Mouse (Mus musculus) right cerebral cortex, adult 18-20 months (tissue): ENCODE measurements around the gene Lpar1.

ENCODE experiments used
- DNase-seq: peaks from one replicate; pipeline ENCODE4 v3.0.0; 2022; ENCODE audit warnings: mixed read lengths

The Lpar1 gene

DNA sequence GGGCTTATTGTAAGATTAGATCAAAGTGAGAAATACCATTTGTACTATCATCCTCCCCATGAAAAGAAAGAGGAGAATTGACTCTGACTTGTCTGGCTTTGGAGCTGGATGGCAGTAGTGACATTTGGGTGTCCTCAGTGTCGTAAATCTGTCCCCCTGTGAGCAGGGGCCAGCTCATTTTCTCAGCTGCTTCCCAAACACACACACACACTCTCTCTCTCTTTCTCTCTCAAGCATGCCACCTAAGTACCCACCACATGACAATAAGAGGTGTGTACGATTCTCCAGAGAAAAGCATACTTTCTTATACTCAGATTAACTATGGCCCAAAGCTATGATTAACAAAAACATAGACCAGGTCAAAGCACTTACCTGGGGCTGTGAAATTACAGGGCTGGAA is 49.4 kb downstream of the Lpar1 start:
- no peak for DNase-seq

DNA sequence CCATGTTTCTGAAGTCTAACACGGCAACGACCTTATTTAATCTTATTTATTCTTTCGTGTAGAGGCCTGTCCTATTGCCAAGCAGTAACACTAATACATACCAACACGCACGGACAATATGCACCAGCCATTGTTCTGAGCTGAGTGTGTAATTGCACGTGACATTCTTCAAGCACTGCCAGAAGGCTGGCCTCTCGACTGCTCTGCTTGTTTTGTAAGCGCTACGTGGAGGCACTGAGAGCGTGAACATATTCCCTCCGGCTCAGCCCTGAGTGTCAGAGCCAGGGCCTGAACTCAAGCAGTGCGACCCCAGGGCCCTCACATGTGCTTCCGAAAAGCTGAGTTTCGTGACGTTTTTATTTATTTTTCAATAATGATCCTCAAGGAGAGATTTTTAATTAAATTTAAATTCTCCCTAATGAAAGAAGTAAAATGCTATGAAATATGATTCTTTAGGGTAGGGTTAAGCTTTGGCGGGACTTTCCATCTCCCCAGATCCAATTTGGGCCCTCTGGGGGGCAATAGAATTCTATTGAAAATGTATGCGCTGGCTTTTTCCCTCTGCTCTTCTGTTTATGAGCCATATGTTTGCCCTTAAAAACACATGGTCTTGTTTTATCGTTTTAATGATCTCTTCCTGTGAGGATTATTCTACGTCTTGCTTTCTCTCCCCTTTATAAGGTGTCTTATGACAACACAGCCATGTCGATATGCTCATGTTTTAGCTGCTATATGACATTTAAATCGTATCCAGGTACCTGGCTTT is 52.5 kb downstream of the Lpar1 start:
- no peak for DNase-seq

- no peak for DNase-seq
These were observed 53.9 kb downstream of the Lpar1 start for GRCm38 (mm10) chr4:58499831-58500230.

- DNase-seq = peak; percentile 18
These were observed 54.5 kb downstream of the Lpar1 start for GRCm38 (mm10) chr4:58499241-58499640.

DNA sequence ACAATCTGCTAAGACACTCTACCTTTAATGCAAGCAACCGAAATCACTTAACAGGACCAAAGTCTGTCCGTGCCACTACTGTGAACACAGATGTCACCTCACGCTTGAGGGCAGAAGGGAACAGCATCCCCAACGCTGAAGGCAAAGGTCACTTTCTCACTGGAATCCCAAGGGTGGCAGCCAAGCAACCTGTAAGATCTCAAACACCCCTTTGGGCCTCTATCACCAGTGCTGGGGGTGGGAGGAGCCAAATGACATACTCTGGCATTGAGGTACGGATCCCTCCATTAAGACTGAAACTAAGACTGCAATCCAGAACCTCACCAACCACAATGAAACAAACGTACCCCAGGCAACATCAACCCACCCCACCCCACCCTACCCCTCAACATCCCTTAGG is 55.0 kb downstream of the Lpar1 start:
- DNase-seq = no peak

DNA sequence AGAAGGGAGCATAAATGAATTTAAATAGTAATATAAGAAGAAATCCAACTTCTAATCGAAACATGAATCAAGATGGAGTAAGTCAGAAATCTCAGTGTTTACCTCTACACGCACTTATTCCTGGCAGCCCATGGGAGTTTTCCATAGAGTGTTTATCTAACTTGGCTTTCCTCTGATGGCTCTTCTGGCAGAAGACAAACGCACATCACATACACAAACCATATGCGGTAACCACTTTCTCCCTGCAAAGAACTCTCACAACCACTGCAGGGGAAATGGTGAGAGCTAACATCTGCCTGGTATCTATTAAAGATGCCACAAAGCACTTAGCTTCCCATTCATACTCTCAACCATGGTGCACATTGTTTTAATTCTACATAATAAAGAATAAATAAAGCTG is 56.4 kb downstream of the Lpar1 start:
- DNase-seq = no peak

DNA sequence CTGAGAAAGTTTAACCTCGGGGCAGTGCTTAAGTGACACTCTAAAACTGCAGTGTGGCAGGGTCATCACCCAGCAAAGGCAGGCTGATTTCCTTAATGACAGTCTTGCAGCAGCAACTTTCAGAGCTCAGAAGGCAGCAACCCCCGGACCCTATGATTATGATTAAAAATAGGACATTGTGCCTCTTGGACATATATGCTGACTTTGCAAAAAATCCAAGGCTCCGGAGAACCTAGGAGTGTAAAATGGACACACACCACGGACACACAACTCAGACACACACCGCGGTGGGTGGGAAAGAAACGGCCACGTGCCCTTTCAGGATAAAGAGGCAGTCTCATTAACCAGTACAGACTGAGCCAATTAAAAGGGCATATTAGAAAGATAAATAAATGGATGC is 57.0 kb downstream of the Lpar1 start:
- DNase-seq = no peak

- no peak for DNase-seq
These were observed 62.0 kb downstream of the Lpar1 start for GRCm38 (mm10) chr4:58491742-58492141.

GRCm38 (mm10) chr4:58490374-58490773 is 63.3 kb downstream of the Lpar1 start:
- no peak for DNase-seq

- no peak for DNase-seq
These were observed 75.1 kb downstream of the Lpar1 start for GRCm38 (mm10) chr4:58478564-58478963.

DNA sequence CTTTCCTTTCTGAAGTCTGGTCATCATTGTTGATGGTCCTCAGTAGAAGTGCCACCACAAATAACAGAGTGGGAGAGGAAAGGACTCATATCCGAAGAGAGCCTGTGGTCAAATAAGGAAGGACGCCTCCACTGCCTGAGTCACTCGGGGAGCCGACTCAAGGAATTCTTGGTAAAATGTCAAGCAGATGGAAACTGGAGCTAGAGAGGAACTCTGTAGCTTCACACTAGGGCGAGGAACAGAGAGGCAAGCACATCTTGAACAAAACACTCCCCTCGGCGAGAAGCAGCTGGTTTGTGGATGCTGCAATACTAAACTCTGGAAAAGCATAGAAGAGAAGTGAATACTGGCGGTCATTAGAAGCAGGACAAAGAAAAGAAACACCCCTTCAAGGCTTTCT is 76.0 kb downstream of the Lpar1 start:
- peak; percentile 85 for DNase-seq

GRCm38 (mm10) chr4:58471203-58471910 is 82.3 kb downstream of the Lpar1 start:
- DNase-seq = no peak

DNA sequence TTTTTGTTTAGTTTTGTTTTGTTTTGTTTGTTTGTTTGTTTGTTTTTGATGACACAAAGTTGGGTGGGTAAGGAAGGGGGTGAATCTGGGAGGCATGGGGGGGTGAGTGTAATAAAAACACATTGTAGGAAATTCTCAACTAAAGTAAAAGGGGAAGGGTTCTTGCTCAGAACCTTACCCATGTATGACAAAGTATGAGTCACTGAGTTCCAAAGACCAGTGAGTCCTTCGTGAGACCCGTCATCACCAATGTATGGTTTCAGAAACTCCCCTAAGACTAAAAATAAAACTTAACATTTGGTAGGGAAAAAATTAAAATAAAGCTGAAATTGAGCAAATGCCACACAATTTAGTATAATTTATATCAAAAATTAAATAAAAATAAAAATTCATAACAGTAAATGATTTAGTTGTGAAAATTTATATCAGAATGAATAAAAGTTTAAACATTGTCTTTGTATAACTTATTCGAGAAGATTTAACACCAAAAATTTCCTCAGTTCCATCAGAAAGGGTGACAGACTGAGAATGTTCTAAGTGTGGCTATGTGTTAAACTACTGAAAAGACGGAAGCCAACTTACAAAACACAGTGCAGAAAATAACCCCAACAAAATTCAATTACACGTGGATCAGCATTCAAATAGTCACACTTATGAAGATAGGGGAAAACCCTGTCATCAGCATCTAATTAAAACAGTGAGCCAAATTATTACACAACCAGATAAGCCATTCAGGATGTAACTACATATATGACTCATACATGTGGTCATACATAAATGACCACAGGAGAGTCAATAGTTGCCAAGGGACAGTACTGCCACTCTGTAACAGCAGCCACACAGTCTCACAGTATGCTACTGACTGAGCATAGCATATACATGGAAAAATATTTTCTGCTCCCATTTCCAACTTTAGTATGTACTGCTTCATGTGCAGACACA is 83.8 kb downstream of the Lpar1 start:
- DNase-seq = no peak

GRCm38 (mm10) chr4:58469035-58469434 is 84.7 kb downstream of the Lpar1 start:
- DNase-seq = no peak

GRCm38 (mm10) chr4:58465586-58465985 is 88.1 kb downstream of the Lpar1 start:
- DNase-seq = no peak

GRCm38 (mm10) chr4:58464390-58465164 is 89.1 kb downstream of the Lpar1 start:
- DNase-seq = no peak

- no peak for DNase-seq
These were observed 90.7 kb downstream of the Lpar1 start for GRCm38 (mm10) chr4:58462990-58463389.

DNA sequence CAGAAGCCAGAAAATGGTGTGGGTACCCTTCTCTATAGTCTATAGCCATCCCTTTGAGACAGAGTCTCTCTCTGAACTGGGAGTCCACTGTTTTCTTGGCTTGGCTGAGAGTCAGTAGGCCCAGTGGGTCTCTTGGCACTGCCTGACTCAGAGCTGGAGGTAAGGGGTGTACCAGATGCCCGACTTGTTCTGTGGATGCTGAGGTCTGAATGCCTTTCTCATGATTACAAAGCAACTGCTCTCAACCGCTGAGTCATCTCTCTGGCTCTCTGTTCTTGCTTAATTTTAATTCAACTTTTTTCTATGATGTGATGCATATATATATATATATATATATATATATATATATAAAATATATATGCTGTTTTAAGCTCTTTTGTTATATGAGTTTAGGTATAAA is 91.1 kb downstream of the Lpar1 start:
- DNase-seq = no peak

DNA sequence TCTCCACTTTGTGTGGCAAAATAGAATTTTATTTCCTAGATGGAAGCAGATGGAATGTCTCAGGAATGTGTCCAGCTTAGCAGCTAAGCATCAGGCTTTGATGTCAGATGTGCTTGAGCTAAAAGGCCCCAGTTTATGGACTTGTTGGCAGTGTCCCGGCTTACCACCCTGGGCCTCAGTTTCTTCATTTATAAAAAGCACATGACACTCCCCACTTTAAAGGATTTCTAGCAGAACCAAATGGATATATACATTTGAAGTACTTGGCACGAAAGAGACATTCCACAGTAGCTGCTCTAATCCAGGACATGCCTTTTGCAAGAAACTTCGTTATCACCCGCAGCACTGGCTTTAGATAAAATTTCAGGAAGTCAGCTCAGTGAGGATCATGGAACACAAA is 100.4 kb downstream of the Lpar1 start:
- DNase-seq = no peak

DNA sequence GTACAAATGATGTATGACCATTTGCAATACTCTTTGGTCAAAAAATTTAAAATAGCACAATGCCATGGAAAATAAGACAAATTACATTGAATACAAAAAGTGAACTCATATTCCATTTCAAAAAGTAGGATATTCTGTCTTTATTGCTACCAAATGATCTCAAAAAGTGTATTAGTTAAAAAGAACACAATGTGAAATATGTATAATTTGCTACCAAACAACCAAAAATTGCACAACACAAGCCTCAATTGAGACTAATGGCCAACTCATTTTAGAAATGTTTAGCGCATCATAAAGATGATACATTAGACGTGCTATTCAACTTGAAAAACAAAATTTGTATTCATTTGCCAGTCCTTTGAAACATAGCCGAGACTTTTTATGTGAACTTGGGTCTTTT is 104.9 kb downstream of the Lpar1 start:
- no peak for DNase-seq

DNA sequence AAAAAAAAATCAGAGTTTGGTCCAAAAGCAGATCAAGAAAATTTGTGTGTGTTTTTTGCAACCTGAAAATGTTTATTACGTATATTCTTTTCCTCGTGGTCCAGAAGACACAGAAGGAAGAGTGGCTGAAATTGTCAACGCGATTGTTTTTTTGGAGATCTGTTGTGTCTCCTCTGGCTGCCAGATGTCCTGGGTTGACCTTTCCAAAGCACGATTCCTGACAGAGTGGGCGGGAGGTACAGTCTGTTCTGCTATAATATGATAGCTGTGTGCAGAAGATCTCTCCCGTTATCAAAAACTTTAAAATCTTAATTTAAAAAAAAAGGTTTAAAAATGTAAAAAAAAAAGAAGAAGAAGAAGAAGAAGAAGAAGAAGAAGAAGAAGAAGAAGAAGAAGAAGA is 105.9 kb downstream of the Lpar1 start:
- no peak for DNase-seq

DNA sequence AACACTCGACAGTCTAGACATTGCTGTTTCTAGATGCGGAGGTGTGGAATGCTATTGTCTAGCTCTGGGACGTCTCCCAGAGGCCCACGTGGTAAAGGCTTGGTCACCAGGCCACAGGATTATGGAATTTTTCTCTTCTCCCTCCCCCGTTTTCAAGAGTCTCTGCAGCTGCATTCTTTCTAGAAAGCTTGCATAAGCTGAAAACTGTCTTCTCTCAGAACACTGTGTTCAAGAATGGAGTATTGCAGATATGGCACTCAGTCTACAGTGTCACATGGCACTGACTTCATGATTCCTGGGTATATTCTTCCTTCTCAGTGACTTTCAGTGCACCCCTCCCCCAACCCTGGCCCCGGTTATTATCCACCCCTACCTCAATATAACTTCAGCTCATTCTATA is 107.9 kb downstream of the Lpar1 start:
- no peak for DNase-seq

DNA sequence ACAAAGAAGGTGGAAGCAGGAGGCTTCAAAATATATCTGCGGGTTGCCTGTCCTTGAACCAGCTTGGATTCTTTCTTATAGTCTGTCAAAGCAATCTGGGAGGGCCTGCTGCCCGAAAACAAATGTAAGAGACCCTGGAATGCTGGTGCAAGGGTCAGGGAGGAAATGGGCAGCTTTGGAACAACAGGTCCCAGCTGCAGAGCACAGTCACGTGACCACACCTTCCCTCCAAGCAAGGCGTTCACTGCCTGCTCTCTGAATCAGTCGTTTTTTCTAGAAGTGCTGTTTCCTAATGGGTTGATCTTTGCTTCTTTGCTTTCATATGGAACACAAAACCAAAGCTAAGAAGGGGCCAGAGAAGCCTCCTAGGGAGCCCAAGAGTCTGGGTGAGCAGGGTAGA is 111.4 kb downstream of the Lpar1 start:
- DNase-seq = no peak
